Mouse (Mus musculus) embryonic facial prominence, embryonic 14.5 days (tissue): ENCODE results near the gene Mtrex. TPM values are rescaled to one million over a fixed set of nuclear protein-coding genes. Genes with fewer than 3 reads are reported as not detected.

ENCODE experiments used
- ATAC-seq: fragments of 200-750 bp; cut with Nextera tagmentation; 2 replicates; pipeline ENCODE4 v1.8.0; 2017; ENCODE audit warnings: low read depth, moderate number of reproducible peaks, moderate TSS enrichment
- DNase-seq: peaks from one replicate; pipeline ENCODE4 v3.0.0-alpha.2; 2015; ENCODE audit warnings: low spot score
- H3K27ac ChIP-seq: fragments of 300-500 bp; sonication (generic); replicated peaks from 2 replicates; pipeline ENCODE4 v1.5.1; 2014; ENCODE audit warnings: low read depth, mild to moderate bottlenecking, low read length, moderate library complexity
- H3K27me3 ChIP-seq: fragments of 300-500 bp; sonication (generic); replicated peaks from 2 replicates; pipeline ENCODE4 v1.6.1; 2014; ENCODE audit warnings: low read length; ENCODE audit not compliant: control insufficient read depth, insufficient read depth
- H3K36me3 ChIP-seq: fragments of 300-500 bp; sonication (generic); 2 replicates; pipeline ENCODE4 v1.6.1; 2014; ENCODE audit warnings: low read length, mixed read lengths; ENCODE audit not compliant: control insufficient read depth, insufficient read depth
- H3K4me1 ChIP-seq: fragments of 300-500 bp; sonication (generic); 2 replicates; pipeline ENCODE4 v1.6.1; 2014; ENCODE audit warnings: antibody characterized with exemption, low read length; ENCODE audit not compliant: control insufficient read depth, insufficient read depth
- H3K4me2 ChIP-seq: fragments of 300-500 bp; sonication (generic); 2 replicates; pipeline ENCODE4 v1.6.1; 2014; ENCODE audit warnings: low read depth, mild to moderate bottlenecking, low read length, moderate library complexity, mixed read lengths
- H3K4me3 ChIP-seq: fragments of 300-500 bp; sonication (generic); 2 replicates; pipeline ENCODE4 v1.5.1; 2014; ENCODE audit warnings: low read depth, mild to moderate bottlenecking, low read length
- H3K9ac ChIP-seq: fragments of 300-500 bp; sonication (generic); 2 replicates; pipeline ENCODE4 v1.6.1; 2014; ENCODE audit warnings: low read depth, mild to moderate bottlenecking, low read length, moderate library complexity, mixed read lengths
- H3K9me3 ChIP-seq: fragments of 300-500 bp; sonication (generic); 2 replicates; pipeline ENCODE4 v1.6.1; 2016; ENCODE audit warnings: low read length; ENCODE audit not compliant: control insufficient read depth
- WGBS: fragments of 180-500 bp; shearing (Covaris S2); extraction: QIAGEN DNeasy Blood & Tissue Kit; methylation state at CpG from one replicate; pipeline ENCODE4 v1.1.7; 2014; 5-methylcytosine and 5-hydroxymethylcytosine counted together
- polyA plus RNA-seq: library from polyadenylated mRNA; unstranded; fragments of >200 nt; fragmentation: Nextera tagmentation; extraction: Ambion mirVana; gene quantifications from 2 replicates; pipeline ENCODE4 v1.2.1, GENCODE M21; 2014

The Mtrex gene
- polyA plus RNA-seq, 1 experiment from 2014 or later: 56.6 TPM

DNA sequence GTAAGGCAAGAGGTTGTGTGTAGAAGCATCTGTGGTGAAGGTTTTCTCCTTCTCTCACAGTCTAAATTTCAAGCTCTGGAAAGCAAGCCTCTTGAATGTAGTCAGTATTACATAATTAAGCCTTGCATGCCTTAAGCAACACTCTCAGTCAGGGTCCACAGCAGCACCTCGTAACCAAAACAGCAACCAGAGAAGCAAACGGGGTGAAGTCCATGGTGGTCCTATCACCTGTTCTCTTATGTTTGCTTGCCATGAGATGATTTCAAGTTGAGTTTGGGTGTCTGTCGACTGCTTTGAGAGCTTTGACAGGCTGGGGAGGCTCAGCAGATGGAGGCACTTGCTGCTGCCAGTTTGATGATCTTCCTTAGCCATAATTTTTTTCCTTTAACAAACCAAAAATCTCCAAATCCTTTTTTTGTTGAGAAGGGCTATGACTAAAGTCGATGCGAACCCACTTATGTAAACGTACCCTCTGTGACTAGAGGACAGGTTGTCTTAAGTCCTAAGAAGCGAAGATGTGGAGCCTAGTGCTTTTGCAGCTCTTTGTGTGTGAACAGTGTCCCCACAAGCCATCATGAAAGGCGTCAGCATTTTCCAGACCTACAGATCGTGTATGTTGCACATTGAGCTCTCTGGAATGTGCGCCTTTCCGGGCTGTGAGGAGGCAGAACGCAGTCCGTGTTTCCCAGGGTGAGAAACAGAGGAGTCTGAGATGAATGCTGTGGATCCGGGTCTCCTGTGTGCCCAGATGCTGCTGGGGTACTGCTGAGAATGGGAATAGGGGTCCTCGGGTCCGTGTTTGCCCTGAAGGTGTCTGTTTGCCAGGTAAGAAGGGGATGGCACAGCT, 86.7 kb downstream of the Mtrex start:
- 83% methylated on average over 16 of the region's 16 CpGs for WGBS
- H3K4me2 ChIP-seq: no peak overlapping the region
- H3K4me3 ChIP-seq: no peak overlapping the region
- H3K27ac ChIP-seq: no peak overlapping the region
- H3K9me3 ChIP-seq: 0 out of 2 replicates have a peak, but pooled peaks cover 5% of the 10 kb centered on the region
- H3K4me1 ChIP-seq: no peaks in the 10 kb centered on the region
- H3K27me3 ChIP-seq: no peaks in the 10 kb centered on the region
- no peak overlapping the region for H3K9ac ChIP-seq
- H3K36me3 ChIP-seq: peaks cover 9% of the 10 kb centered on the region; the same call in 1 of the 2 replicates
- no peak for DNase-seq
- ATAC-seq: no peak

- H3K9ac ChIP-seq: no peak overlapping the region
- DNase-seq (no peak), ATAC-seq (no peak)
- H3K27me3 ChIP-seq: no peaks in the 10 kb centered on the region
- H3K36me3 ChIP-seq: no peaks in the 10 kb centered on the region
- H3K4me1 ChIP-seq: no peaks in the 10 kb centered on the region; the same call in 1 of the 2 replicates
- H3K4me2 ChIP-seq: no peak overlapping the region
- H3K27ac ChIP-seq: no peak overlapping the region
- WGBS: 92% methylated on average over 6 of the region's 6 CpGs
- H3K9me3 ChIP-seq: 0 out of 2 replicates have a peak, but pooled peaks cover 5% of the 10 kb centered on the region
- no peak overlapping the region for H3K4me3 ChIP-seq
These were observed 88.5 kb downstream of the Mtrex start for GRCm38 (mm10) chr13:112838562-112839232.

DNA sequence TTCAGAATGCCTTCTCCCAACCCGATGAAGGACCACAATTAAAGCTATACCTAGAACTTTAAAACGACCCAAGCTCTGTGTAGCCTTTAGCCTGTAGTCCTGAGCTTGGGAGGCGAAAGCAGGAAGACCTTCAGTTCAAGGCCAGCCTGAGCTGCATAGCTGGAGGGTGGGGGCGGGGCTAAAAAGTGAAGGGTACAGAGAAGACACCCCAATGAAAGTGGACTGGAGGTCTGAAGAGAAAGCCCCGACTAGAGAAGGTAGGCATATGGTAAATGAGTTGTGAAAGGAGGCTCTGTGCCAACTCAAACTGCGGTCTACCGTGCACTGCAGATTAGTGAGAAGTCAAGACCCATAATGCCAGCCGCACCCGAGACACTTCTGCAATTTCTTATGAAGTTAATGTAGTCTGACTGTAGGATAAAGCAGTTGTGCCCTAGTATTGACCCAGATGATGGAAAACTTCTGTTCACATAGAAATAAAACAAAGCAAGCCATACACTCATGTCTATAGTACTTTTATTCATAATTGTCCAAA, 89.5 kb downstream of the Mtrex start:
- Histone ChIP-seq H3K4me1 (peaks cover 5% of the 10 kb centered on the region; the same call in 1 of the 2 replicates), H3K4me3 (no peak overlapping the region), H3K36me3 (no peaks in the 10 kb centered on the region), H3K4me2 (no peak overlapping the region), H3K9ac (no peak overlapping the region), H3K27me3 (no peaks in the 10 kb centered on the region), H3K27ac (no peak overlapping the region), H3K9me3 (no peaks in the 10 kb centered on the region)
- ATAC-seq (no peak), DNase-seq (no peak)
- 73% methylated on average over 9 of the region's 9 CpGs for WGBS

GRCm38 (mm10) chr13:112836951-112837350, 90.2 kb downstream of the Mtrex start:
- 69% methylated on average over 2 of the region's 2 CpGs for WGBS
- no peaks in the 10 kb centered on the region for H3K36me3 ChIP-seq
- peaks cover 5% of the 10 kb centered on the region; the same call in 1 of the 2 replicates for H3K4me1 ChIP-seq
- no peaks in the 10 kb centered on the region for H3K27me3 ChIP-seq
- H3K9me3 ChIP-seq: no peaks in the 10 kb centered on the region
- H3K9ac ChIP-seq: no peak overlapping the region
- ATAC-seq (no peak), DNase-seq (no peak)
- H3K27ac ChIP-seq: no peak overlapping the region
- no peak overlapping the region for H3K4me3 ChIP-seq
- H3K4me2 ChIP-seq: no peak overlapping the region

DNA sequence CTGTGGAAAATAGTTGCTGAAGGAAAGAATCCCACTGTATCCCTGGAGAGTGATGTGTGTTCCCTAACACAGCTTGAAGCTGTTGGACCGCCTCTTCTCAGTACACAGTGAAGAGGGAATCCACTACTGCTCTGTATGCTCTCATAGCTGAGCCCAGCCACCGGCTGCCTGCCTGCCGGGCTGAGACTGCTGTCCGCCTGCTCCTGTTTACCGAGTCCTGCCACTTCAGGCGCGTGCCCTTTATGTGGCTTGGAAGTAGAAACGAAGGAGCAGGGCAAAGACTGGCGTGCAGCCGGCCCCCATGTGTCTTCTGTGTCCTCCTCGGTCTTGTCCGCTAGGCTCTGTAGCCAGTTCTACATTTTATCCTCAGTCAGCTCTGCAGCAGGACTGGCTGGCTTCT, 92.1 kb downstream of the Mtrex start:
- Histone ChIP-seq H3K9me3 (no peaks in the 10 kb centered on the region), H3K4me2 (peak overlapping the region; percentile 18; the same call in 1 of the 2 replicates), H3K4me1 (peaks cover 5% of the 10 kb centered on the region; the same call in 1 of the 2 replicates), H3K9ac (no peak overlapping the region), H3K4me3 (no peak overlapping the region), H3K27me3 (no peaks in the 10 kb centered on the region), H3K27ac (no peak overlapping the region), H3K36me3 (no peaks in the 10 kb centered on the region)
- DNase-seq (peak; percentile 36), ATAC-seq (no peak)
- WGBS: 37% methylated on average over 12 of the region's 12 CpGs

DNA sequence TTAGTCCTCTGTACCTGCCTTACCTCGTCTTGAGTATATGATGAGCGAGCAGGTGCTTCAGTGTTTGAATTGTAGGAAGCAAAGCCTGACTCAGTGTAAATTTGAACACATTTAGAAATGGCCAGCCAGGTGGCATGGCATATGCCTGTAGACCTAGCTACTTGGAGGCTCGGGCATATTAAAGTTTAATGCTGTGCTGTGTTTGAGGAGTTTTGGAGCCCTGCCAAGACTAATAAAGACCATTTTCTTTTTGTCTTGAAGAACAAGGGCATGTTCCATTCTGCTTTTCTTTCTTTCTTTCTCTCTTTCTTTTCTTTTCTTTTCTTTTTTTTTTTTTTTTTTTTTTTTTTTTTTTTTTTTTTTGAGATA, 93.3 kb downstream of the Mtrex start:
- Histone ChIP-seq H3K4me1 (peaks cover 5% of the 10 kb centered on the region; the same call in 1 of the 2 replicates), H3K9ac (no peak overlapping the region), H3K4me3 (no peak overlapping the region), H3K9me3 (no peaks in the 10 kb centered on the region), H3K27ac (no peak overlapping the region), H3K36me3 (no peaks in the 10 kb centered on the region), H3K4me2 (no peak overlapping the region), H3K27me3 (no peaks in the 10 kb centered on the region)
- DNase-seq (peak; percentile 33), ATAC-seq (no peak)
- 66% methylated on average over 3 of the region's 3 CpGs for WGBS

DNA sequence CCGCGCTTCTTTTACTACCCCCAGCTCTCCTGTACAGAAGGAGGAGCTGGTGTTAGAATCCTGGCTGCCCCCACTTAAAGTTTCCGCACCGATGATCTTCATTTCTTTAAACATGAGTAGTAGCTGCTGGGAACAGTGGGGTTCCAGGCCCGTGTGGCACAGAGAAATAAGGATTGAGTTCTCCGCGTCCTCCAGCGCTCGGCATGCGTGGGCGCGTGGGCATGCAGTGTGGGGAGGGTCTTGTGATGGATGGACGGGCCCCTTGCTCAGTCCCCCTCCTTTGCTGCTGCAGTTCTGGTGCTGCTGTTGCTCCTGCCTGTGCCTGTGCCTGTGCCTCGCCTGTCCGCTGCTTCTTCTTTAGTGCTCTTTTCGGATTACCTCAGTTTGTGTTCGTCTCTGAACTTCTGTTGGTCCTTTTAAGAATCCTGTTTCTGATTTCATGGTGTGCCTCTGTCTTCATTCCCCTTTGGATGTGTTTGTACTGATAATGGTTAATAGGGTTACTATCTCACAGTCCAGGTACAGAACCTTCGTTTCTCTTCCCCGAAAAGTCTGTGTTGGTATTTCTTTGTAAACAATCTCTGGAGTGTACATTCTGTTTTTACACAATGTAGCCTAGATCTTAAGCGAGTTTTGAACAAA, 93.8 kb downstream of the Mtrex start:
- Histone ChIP-seq H3K4me3 (no peak overlapping the region), H3K9ac (no peak overlapping the region), H3K9me3 (no peaks in the 10 kb centered on the region), H3K4me1 (peaks cover 5% of the 10 kb centered on the region; the same call in 1 of the 2 replicates), H3K4me2 (no peak overlapping the region), H3K27me3 (no peaks in the 10 kb centered on the region), H3K36me3 (no peaks in the 10 kb centered on the region), H3K27ac (no peak overlapping the region)
- DNase-seq (no peak), ATAC-seq (no peak)
- WGBS: 69% methylated on average over 20 of the region's 20 CpGs

- no peak for DNase-seq
- Histone ChIP-seq H3K27me3 (no peaks in the 10 kb centered on the region), H3K4me2 (no peak overlapping the region), H3K36me3 (no peaks in the 10 kb centered on the region), H3K27ac (no peak overlapping the region), H3K9ac (no peak overlapping the region), H3K9me3 (no peaks in the 10 kb centered on the region), H3K4me3 (no peak overlapping the region), H3K4me1 (peaks cover 5% of the 10 kb centered on the region; the same call in 1 of the 2 replicates)
- ATAC-seq: no peak
- WGBS: 23% methylated on average over 2 of the region's 2 CpGs
These were observed 94.6 kb downstream of the Mtrex start for GRCm38 (mm10) chr13:112832589-112832988.
